Mouse (Mus musculus) stomach, embryonic 15.5 days (tissue): ENCODE results near the gene Zfp704. TPM values are rescaled to one million over a fixed set of nuclear protein-coding genes. Genes with fewer than 3 reads are reported as not detected.

Source experiments
- ATAC-seq: fragments of 200-750 bp; cut with Nextera tagmentation; 2 replicates; pipeline ENCODE4 v1.8.0; 2017; ENCODE audit warnings: low read depth, moderate number of reproducible peaks, moderate TSS enrichment; ENCODE audit not compliant: insufficient read depth, low FRiP score
- H3K27ac ChIP-seq: fragments of 300-500 bp; sonication (generic); 2 replicates; pipeline ENCODE4 v1.5.1; 2015; ENCODE audit warnings: mild to moderate bottlenecking, inconsistent platforms
- H3K27me3 ChIP-seq: fragments of 300-500 bp; sonication (generic); replicated peaks from 2 replicates; pipeline ENCODE4 v1.6.1; 2015; ENCODE audit warnings: inconsistent platforms
- H3K36me3 ChIP-seq: fragments of 300-500 bp; sonication (generic); 2 replicates; pipeline ENCODE4 v1.6.1; 2015; ENCODE audit warnings: inconsistent platforms
- H3K4me1 ChIP-seq: fragments of 300-500 bp; sonication (generic); 2 replicates; pipeline ENCODE4 v1.6.1; 2015; ENCODE audit warnings: inconsistent platforms
- H3K4me2 ChIP-seq: fragments of 300-500 bp; sonication (generic); 2 replicates; pipeline ENCODE4 v1.6.1; 2015; ENCODE audit warnings: mild to moderate bottlenecking, inconsistent platforms
- H3K4me3 ChIP-seq: fragments of 300-500 bp; sonication (generic); replicated peaks from 2 replicates; pipeline ENCODE4 v1.5.1; 2015; ENCODE audit warnings: inconsistent platforms
- H3K9ac ChIP-seq: fragments of 300-500 bp; sonication (generic); 2 replicates; pipeline ENCODE4 v1.6.1; 2015; ENCODE audit warnings: inconsistent platforms
- H3K9me3 ChIP-seq: fragments of 300-500 bp; sonication (generic); 2 replicates; pipeline ENCODE4 v1.6.1; 2016; ENCODE audit warnings: inconsistent platforms
- WGBS: fragments of 180-500 bp; shearing (Covaris S2); methylation state at CpG from one replicate; pipeline ENCODE4 v1.1.7; 2015; 5-methylcytosine and 5-hydroxymethylcytosine counted together
- polyA plus RNA-seq: library from polyadenylated mRNA; unstranded; fragments of >200 nt; fragmentation: Nextera tagmentation; extraction: Ambion mirVana; gene quantifications from 2 replicates; pipeline ENCODE4 v1.2.1, GENCODE M21; 2015

The Zfp704 gene
- polyA plus RNA-seq, 1 experiment from 2014 or later, result 8.0 TPM

DNA sequence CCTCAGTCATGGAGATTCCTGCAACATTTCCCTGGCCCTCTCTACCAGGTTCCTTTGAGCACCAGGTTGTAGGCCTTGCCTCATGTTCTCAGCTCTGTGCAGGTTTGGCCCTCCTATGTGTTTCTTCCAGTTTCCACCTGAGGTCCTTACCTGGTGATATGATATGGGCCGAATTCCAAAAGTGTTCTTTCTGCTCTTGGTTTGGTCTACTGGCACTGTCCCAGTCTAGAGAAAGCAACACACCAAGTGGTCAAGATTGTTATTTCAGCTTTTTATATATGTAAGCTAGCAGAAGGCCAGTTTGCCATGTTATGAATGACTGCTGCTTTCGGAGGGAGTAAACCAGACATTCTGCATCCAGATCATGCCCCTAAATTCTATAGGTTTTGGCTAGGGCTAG lies 541 bp upstream of the Zfp704 start:
- peak overlapping the region; percentile 83; the same call in 1 of the 2 replicates for H3K4me3 ChIP-seq
- H3K27ac ChIP-seq, result peak overlapping the region; percentile 93; the same call in 1 of the 2 replicates
- WGBS, result 80% methylated on average over 2 of the region's 2 CpGs
- peak; percentile 1; the same call in 1 of the 2 replicates for ATAC-seq
- H3K4me1 ChIP-seq, result peaks cover 14% of the 10 kb centered on the region; the same call in 1 of the 2 replicates
- H3K4me2 ChIP-seq, result peak overlapping the region; percentile 84
- H3K9me3 ChIP-seq, result no peaks in the 10 kb centered on the region
- no peaks in the 10 kb centered on the region for H3K36me3 ChIP-seq
- H3K9ac ChIP-seq, result no peak overlapping the region
- H3K27me3 ChIP-seq, result no peaks in the 10 kb centered on the region

DNA sequence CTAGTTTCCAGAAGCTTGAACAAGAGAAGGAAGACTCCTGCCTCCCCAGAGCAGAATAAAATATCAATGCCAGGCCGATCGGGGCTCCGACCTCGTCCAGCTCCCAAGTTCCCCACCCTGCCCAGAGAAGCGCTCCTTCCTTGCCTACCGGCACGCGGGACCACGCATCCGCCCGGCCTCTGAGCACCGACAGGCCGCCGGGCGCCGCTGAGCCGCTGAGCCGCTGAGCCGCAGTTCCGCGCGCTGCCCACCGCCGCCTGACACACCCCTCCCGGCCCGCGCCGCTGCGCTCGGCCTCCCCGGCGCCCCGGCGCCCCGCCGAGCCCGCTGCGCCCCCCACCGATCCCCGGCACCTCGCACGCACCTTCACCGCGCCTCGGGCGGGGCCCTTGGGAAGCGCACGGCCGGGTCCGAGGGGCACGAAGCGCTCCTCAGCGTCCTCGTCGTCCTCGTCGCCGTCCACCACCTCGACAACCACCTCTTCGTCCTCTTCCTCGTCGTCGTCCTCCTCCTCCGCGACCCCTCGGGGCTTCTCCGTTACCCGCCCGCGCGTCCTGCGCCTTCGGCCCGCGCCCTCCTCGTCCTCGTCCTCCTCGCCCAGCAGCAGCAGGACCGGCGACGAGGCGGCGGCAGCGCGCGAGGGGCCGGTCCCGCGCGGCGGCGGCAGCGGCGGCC lies 842 bp downstream of the Zfp704 start:
- Histone ChIP-seq H3K9me3 (no peaks in the 10 kb centered on the region), H3K27ac (peak overlapping the region; percentile 93), H3K4me2 (peak overlapping the region; percentile 84), H3K27me3 (no peaks in the 10 kb centered on the region), H3K4me3 (peak overlapping the region; percentile 83), H3K36me3 (no peaks in the 10 kb centered on the region), H3K9ac (peak overlapping the region; percentile 78), H3K4me1 (peaks cover 22% of the 10 kb centered on the region)
- WGBS, result under 1% methylated on average over 69 of the region's 94 CpGs
- ATAC-seq, result peak; percentile 20; the same call in 1 of the 2 replicates

DNA sequence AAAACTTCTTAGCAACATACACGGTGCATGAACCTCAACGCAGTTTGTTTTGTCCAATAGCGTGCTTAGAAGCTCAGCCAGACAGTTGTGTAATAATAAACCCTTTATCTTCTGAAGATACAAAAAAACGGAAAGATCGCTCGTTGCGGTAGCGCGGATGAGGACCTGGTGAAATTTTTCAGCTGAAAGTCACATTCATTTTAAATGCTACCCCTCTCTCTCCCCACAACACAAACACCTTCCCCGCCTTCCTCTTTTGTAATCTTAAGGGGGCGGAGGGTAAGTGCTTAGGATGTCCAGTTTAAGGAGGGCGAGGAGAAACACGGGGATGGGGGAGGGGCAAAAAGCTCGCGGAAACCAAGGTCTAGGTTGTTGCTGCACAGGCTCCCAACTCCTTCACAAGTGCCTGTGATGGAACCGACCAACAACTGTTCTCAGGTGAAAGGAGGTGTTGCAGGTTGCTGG lies 1.4 kb downstream of the Zfp704 start:
- peaks cover 27% of the 10 kb centered on the region for H3K4me1 ChIP-seq
- H3K9ac ChIP-seq, result peak overlapping the region; percentile 78; the same call in 1 of the 2 replicates
- H3K4me3 ChIP-seq, result peak overlapping the region; percentile 83
- H3K27ac ChIP-seq, result peak overlapping the region; percentile 93
- peak overlapping the region; percentile 84 for H3K4me2 ChIP-seq
- under 1% methylated on average over 16 of the region's 16 CpGs for WGBS
- H3K27me3 ChIP-seq, result no peaks in the 10 kb centered on the region
- no peaks in the 10 kb centered on the region for H3K9me3 ChIP-seq
- ATAC-seq, result no peak
- H3K36me3 ChIP-seq, result no peaks in the 10 kb centered on the region

DNA sequence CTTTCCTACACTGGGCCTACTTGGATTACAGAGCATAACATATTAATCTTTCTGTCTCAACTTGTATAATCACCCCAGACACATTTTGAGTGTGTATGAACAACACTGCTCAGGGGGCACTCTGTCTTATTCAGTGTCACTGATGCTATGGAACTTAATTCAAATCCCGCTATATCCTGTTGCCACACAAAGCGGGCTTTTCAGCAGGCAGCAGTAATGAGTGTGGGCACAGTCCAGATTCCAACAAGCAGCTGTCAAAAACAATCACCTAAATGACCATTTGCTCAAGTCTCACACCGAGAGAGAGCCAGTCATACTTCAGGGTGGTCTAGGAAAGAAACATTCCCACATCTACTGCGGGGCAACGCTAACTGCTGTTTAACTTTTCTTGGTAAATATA lies 2.2 kb downstream of the Zfp704 start:
- Histone ChIP-seq H3K4me2 (peak overlapping the region; percentile 84), H3K9me3 (no peaks in the 10 kb centered on the region), H3K9ac (no peak overlapping the region), H3K27me3 (no peaks in the 10 kb centered on the region), H3K36me3 (no peaks in the 10 kb centered on the region), H3K4me1 (peaks cover 27% of the 10 kb centered on the region), H3K27ac (no peak overlapping the region), H3K4me3 (0 out of 2 replicates have a peak overlapping the region, but pooled peaks have one; percentile 83)
- no peak for ATAC-seq
- 47% methylated on average over 5 of the region's 5 CpGs for WGBS

DNA sequence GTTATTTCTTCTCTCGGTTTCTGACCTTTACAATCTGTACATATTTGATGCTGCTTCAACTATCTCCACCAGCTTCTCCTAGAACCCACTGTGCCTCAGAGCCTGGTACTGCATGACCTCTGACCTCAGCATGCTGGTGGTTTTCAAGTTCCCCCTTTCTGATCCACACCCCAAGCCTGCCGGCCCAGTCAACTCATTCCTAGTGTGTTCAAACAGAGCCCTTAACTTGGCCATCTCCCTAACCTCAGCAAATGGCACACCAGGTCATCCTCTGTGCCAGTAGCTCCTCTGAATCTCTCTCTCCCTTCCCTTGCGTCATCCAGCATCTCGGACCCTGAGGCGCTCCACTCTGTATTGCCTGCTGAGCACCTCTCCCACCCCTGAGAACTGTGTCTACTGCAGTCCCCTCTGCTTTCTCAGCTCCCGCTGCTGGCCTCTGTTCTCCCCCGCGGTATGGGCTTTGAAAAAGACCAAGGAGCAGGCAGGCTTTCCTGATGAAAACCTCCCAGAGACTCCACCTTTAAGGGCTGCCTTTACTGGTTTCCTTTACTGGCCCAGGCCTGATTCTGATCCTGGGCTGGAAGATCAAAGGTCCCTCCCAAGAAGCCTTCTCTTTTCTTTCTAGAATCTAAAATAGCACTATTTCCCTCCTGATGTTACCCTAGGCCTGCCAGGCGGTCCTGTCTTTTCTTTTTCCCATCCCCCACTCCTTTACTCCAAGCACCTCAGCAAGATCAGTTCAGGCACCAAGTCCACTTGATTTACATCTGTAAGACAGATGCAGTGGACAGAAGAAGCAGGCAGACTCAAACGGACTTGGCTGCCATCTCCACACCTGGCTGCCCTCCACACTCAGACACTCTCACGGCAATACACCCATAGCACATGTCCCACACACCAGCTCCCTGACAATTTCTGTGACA lies 3.8 kb downstream of the Zfp704 start:
- Histone ChIP-seq H3K4me3 (no peak overlapping the region), H3K4me2 (no peak overlapping the region), H3K9me3 (no peaks in the 10 kb centered on the region), H3K4me1 (peaks cover 27% of the 10 kb centered on the region), H3K27ac (no peak overlapping the region), H3K36me3 (no peaks in the 10 kb centered on the region), H3K27me3 (no peaks in the 10 kb centered on the region), H3K9ac (no peak overlapping the region)
- 55% methylated on average over 11 of the region's 11 CpGs for WGBS
- no peak for ATAC-seq

DNA sequence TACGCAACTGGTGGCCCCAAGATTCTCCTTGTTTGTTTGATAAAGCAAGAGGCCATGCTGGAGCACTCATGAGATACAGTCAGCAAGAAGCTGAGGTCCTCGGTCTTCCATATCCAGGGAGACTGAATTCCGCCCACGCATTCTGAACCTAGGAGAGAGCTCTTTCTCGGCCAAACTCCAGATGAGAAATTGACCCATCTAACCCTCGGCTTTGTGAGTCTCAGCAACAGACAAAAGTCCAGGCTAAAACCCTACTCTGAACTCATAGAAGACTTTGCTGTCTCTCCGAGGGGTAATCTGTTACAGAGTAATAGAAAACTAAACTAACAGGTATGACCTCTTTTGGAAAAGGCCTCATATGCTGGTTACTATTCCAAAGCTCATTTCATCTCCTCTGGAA lies 4.9 kb downstream of the Zfp704 start:
- Histone ChIP-seq H3K27ac (no peak overlapping the region), H3K9me3 (no peaks in the 10 kb centered on the region), H3K4me1 (peaks cover 22% of the 10 kb centered on the region), H3K27me3 (no peaks in the 10 kb centered on the region), H3K9ac (no peak overlapping the region), H3K4me3 (no peak overlapping the region), H3K36me3 (no peaks in the 10 kb centered on the region), H3K4me2 (no peak overlapping the region)
- 75% methylated on average over 7 of the region's 7 CpGs for WGBS
- ATAC-seq, result no peak

DNA sequence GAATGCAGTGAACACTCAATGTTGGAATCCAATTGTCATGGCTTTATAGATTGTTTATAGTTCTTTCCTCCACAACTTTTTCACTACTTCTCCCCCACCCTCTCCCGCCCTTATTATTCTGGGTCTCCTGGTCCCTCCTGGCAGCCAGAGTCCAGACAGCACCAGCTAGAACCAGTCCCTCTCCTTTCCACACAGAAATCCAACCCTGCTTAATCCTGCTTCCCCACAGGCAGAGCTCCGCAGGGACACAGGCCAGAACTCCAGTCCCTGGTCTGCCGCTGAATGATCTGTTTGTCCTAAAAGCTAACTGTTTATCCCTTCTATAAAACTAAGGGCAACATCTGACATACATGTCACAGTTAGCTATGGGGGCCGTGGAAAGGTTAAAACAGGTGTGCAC lies 6.0 kb downstream of the Zfp704 start:
- Histone ChIP-seq H3K4me3 (no peak overlapping the region), H3K4me2 (no peak overlapping the region), H3K9ac (no peak overlapping the region), H3K27ac (no peak overlapping the region), H3K36me3 (no peaks in the 10 kb centered on the region), H3K9me3 (no peaks in the 10 kb centered on the region), H3K4me1 (peaks cover 22% of the 10 kb centered on the region), H3K27me3 (no peaks in the 10 kb centered on the region)
- no peak for ATAC-seq
- 48% methylated on average over 4 of the region's 4 CpGs for WGBS

DNA sequence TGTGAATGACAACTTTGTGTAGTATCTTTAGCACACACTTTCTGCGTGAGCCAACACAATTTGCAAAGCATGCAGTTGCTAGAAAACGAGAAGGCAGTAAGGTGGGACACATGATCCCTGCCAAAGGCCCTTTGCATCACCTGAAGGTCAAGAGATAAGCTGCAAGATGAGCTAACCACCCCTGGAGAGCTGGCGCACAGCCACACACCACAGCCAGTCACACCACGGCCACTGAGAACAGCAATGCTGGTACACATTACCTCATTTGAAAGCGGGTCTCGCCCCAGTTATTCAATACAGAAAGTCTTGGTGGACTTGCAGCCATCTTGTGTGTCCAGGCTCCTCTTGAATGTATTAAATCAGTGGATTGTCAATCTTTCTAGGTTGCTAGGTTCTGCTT lies 9.3 kb downstream of the Zfp704 start:
- Histone ChIP-seq H3K9ac (no peak overlapping the region), H3K36me3 (no peaks in the 10 kb centered on the region), H3K4me3 (no peak overlapping the region), H3K27me3 (no peaks in the 10 kb centered on the region), H3K27ac (no peak overlapping the region), H3K4me2 (no peak overlapping the region), H3K4me1 (peaks cover 13% of the 10 kb centered on the region), H3K9me3 (no peaks in the 10 kb centered on the region)
- WGBS, result 69% methylated on average over 6 of the region's 6 CpGs
- no peak for ATAC-seq

DNA sequence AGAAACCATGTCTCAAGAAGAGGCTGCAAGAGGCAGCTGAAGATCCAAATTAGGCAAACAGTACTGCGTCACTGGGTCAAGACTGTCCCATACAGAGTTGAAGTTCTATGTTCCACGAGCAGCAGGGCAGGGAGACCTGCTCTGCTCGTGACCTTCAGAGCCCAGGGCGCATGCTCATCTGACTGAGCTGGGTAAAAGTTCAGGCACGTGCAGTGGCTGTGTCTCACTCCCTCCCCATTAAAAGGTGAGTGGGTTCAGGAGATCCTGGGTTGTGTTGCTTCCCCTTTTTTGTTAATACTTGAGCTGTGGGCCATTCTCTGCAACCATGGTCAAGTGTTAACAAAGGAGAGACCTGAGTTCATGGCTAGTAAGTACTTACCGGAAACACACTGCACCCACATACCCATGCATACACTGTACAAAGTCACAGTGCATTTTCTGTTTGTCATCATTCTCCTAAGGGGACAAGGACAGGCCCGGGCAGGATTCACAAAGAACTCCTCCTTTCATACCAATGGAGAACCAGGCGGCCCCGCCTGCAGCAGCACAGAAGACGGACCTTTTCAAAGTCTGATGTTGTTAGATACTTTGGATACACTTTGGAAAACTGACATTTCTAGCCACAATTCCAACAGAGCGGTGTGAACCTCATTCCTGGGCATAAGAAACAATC lies 10.0 kb downstream of the Zfp704 start:
- WGBS, result 74% methylated on average over 11 of the region's 11 CpGs
- H3K27ac ChIP-seq, result no peak overlapping the region

DNA sequence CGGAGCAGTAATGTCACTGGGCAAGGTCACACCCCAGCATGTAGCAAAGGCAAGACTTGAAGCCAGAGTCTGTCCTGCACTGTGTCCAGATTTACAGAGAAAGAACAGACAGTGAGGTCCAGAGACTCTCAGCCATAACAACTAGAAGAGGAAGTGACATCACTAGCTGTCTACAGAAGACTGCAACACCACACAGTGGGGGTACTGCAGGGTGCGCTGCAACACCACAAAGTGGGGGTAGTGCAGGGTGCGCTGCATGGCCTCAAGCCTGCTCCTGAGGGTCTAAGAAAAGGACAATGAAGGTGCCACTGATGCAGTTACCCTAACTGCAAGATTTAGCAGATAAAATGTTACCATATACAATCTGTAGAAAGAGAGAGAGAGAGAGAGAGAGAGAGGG lies 11.8 kb downstream of the Zfp704 start:
- Histone ChIP-seq H3K27me3 (no peaks in the 10 kb centered on the region), H3K27ac (no peak overlapping the region), H3K4me2 (no peak overlapping the region), H3K36me3 (no peaks in the 10 kb centered on the region), H3K9ac (no peak overlapping the region), H3K4me3 (no peak overlapping the region), H3K9me3 (no peaks in the 10 kb centered on the region), H3K4me1 (no peaks in the 10 kb centered on the region)
- WGBS, result 91% methylated on average over 3 of the region's 3 CpGs
- no peak; the same call in 1 of the 2 replicates for ATAC-seq

More for the DNA sequence above, 10.0 kb downstream of the Zfp704 start:
- Histone ChIP-seq H3K4me1 (peaks cover 13% of the 10 kb centered on the region), H3K9me3 (no peaks in the 10 kb centered on the region), H3K9ac (no peak overlapping the region), H3K4me3 (no peak overlapping the region), H3K36me3 (no peaks in the 10 kb centered on the region), H3K27me3 (no peaks in the 10 kb centered on the region), H3K4me2 (no peak overlapping the region)
- ATAC-seq, result no peak

DNA sequence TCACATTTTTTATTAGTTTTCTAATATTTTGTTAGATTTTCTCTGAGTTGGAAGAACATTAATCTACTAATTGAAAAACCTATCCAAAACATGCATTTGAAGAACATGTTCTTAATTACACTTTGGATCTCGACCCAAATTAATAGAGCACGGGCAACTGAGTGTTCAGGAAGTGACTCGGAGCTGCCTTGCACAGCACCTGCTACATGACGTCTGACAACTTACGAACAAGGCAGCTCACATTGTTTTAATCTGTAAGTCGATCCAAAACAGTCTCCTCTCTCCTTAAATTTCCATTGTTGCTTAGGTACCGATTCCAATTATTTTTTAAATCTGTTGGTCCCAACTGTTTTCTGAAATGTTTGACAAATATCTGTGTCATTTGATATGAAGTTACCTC lies 15.4 kb downstream of the Zfp704 start:
- Histone ChIP-seq H3K9me3 (no peaks in the 10 kb centered on the region), H3K9ac (no peak overlapping the region), H3K27ac (no peak overlapping the region), H3K27me3 (no peaks in the 10 kb centered on the region), H3K4me2 (no peak overlapping the region), H3K36me3 (no peaks in the 10 kb centered on the region), H3K4me3 (no peak overlapping the region), H3K4me1 (no peaks in the 10 kb centered on the region)
- WGBS, result 77% methylated on average over 7 of the region's 7 CpGs
- no peak for ATAC-seq
